Mouse (Mus musculus) ovary, postnatal 10 days (tissue): ENCODE measurements at regions not wholly inside any gene's neighbourhood (a gene's known extent, or its start where the extent isn't known, plus 50 kb on each side); places are given as distances from the start of the nearest gene placed in this dataset.

Source experiments
- DNase-seq: peaks from one replicate; pipeline ENCODE4 v3.0.0; 2022; ENCODE audit warnings: low spot score

- DNase-seq: no peak
Observed at GRCm38 (mm10) chr3:63542638-63543408, 59.1 kb upstream of the Gm34302 start.

- no peak for DNase-seq
Observed at GRCm38 (mm10) chr3:63538881-63539280, 55.2 kb upstream of the Gm34302 start.

- DNase-seq: no peak
Observed at GRCm38 (mm10) chr3:63534141-63534540, 50.5 kb upstream of the Gm34302 start.
